Mouse (Mus musculus) myocyte (in vitro differentiated cells): Measurements from ENCODE around the gene Ciart. TPM values are rescaled to one million over a fixed set of nuclear protein-coding genes. Genes with fewer than 3 reads are reported as not detected.

Experiments
- H3K27me3 ChIP-seq: one replicate; pipeline ENCODE4 v1.6.1; 2011; ENCODE audit not compliant: control insufficient read depth, insufficient read depth, insufficient read length
- H3K36me3 ChIP-seq: one replicate; pipeline ENCODE4 v1.6.1; 2011; ENCODE audit not compliant: control insufficient read depth, insufficient read depth
- H3K4me2 ChIP-seq: one replicate; pipeline ENCODE4 v1.6.1; 2011; ENCODE audit warnings: low read depth, control low read depth
- H3K4me3 ChIP-seq: one replicate; pipeline ENCODE4 v1.5.1; 2011; ENCODE audit warnings: mild to moderate bottlenecking, control low read depth, moderate library complexity
- H3K79me2 ChIP-seq: one replicate; pipeline ENCODE4 v1.6.1; 2011; ENCODE audit not compliant: control insufficient read depth, insufficient read depth
- H3ac ChIP-seq: one replicate; pipeline ENCODE4 v1.6.1; 2011; ENCODE audit not compliant: control insufficient read depth, insufficient read length
- CEBPB ChIP-seq: IDR thresholded peaks from 2 replicates; pipeline ENCODE4 v1.6.1; 2011; ENCODE audit warnings: mild to moderate bottlenecking, moderate library complexity; ENCODE audit not compliant: poor library complexity, insufficient read depth, severe bottlenecking
- E2F4 ChIP-seq: IDR thresholded peaks from one replicate; pipeline ENCODE4 v1.6.1; 2011; ENCODE audit warnings: mild to moderate bottlenecking, control low read depth, moderate library complexity; ENCODE audit not compliant: insufficient read depth
- MAX ChIP-seq: IDR thresholded peaks from one replicate; pipeline ENCODE4 v1.6.1; 2011; ENCODE audit warnings: low read depth, mild to moderate bottlenecking, control low read depth
- MYOD1 ChIP-seq, 3 experiments: IDR thresholded peaks; one replicate each; pipeline ENCODE4 v1.6.1; 2011; ENCODE audit warnings: control low read depth in 2 of 3, low read depth in 2 of 3, mild to moderate bottlenecking in 2 of 3, moderate library complexity in 1 of 3; ENCODE audit not compliant: insufficient read length in 2 of 3, control insufficient read depth in 1 of 3
- MYOG ChIP-seq, 3 experiments: IDR thresholded peaks; one replicate each; pipeline ENCODE4 v1.6.1; 2011; ENCODE audit warnings: control low read depth in 2 of 3, low read depth in 2 of 3, mild to moderate bottlenecking in 2 of 3; ENCODE audit not compliant: insufficient read length in 2 of 3, control insufficient read depth in 1 of 3, insufficient read depth in 1 of 3
- POLR2A ChIP-seq: IDR thresholded peaks from one replicate; pipeline ENCODE4 v1.6.1; 2011; ENCODE audit warnings: low read depth, mild to moderate bottlenecking, control low read depth, moderate library complexity; ENCODE audit not compliant: insufficient read length
- POLR2AphosphoS2 ChIP-seq: IDR thresholded peaks from one replicate; pipeline ENCODE4 v1.6.1; 2011; ENCODE audit warnings: low read depth, control low read depth; ENCODE audit not compliant: insufficient read length
- REST ChIP-seq: IDR thresholded peaks from one replicate; pipeline ENCODE4 v1.6.1; 2011; ENCODE audit warnings: mild to moderate bottlenecking, control low read depth, moderate library complexity; ENCODE audit not compliant: insufficient read depth, insufficient read length
- SRF ChIP-seq: IDR thresholded peaks from one replicate; pipeline ENCODE4 v1.6.1; 2011; ENCODE audit warnings: low read depth; ENCODE audit not compliant: control insufficient read depth, insufficient read length
- TCF12 ChIP-seq: IDR thresholded peaks from one replicate; pipeline ENCODE4 v1.6.1; 2011; ENCODE audit warnings: mild to moderate bottlenecking, control low read depth; ENCODE audit not compliant: poor library complexity, insufficient read depth, severe bottlenecking
- TCF3 ChIP-seq: IDR thresholded peaks from one replicate; pipeline ENCODE4 v1.6.1; 2011; ENCODE audit warnings: low read depth, control low read depth; ENCODE audit not compliant: insufficient read length
- USF1 ChIP-seq: IDR thresholded peaks from one replicate; pipeline ENCODE4 v1.6.1; 2011; ENCODE audit warnings: low read depth, mild to moderate bottlenecking, control low read depth, moderate library complexity
- polyA plus RNA-seq: library from polyadenylated mRNA; unstranded; fragments of >200 nt; fragmentation: generic; extraction: Trizol; gene quantifications from one replicate; pipeline ENCODE4 v1.2.1, GENCODE M21; 2012; ENCODE audit warnings: missing spikeins

Ciart gene
- polyA plus RNA-seq, 1 experiment, result 22.4 TPM

DNA sequence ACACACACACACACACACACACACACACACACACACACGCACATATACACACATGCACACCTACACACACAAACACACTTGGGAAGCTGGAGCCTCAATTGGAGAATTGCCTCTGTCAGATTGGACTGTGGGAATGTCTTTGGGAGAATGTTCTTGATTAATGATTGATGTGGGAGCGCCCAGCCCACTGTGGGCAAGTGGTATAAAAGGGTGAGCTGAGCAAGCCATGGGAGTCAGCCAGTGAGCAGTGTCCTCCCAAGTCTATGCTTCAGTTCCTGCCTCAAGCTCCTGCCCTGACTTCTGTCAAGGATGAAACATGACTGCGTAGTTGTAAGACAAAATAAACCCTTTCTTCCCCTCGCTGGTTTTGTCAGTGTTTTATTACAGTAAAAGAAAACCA lies 5.5 kb upstream of the Ciart start:
- TF ChIP-seq MYOG (IDR thresholded peaks at IDR 0.05; ENCODE audit: control insufficient read depth in 1 of 3, insufficient read depth in 1 of 3, insufficient read length in 2 of 3, low read depth in 2 of 3) (no peak), TCF12 (no peak), POLR2AphosphoS2 (no peak), SRF (no peak), E2F4 (no peak), CEBPB (no peak), USF1 (no peak), POLR2A (no peak), MAX (no peak), MYOD1 (IDR thresholded peaks at IDR 0.05; ENCODE audit: control insufficient read depth in 1 of 3, insufficient read length in 2 of 3, low read depth in 2 of 3) (no peak), TCF3 (no peak)
- Histone ChIP-seq H3K4me3 (no peak overlapping the region), H3ac (no peak overlapping the region), H3K4me2 (no peak overlapping the region), H3K79me2 (no peaks in the 10 kb centered on the region), H3K36me3 (peaks cover 4% of the 10 kb centered on the region), H3K27me3 (no peaks in the 10 kb centered on the region)

DNA sequence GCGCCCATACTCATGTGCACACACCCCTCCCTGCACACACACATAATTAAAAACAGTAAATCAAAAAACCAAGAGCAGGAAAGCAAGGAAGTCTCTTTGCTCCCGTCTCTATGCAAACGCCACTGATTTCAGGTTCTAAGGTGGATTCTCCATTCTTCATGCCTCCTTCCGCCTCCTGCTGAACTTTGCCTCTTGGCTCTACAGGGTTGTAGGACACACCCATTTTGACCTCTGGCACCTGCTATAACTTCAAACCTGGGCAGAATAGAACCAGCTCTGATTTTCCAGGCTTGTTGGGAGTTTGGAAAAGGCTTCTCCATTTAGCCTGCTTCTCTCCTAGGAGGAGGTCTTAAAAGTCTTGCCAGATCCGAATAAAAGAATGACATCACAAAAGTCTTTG lies 2.3 kb upstream of the Ciart start:
- Histone ChIP-seq H3K36me3 (peaks cover 6% of the 10 kb centered on the region), H3K4me2 (no peak overlapping the region), H3K27me3 (no peaks in the 10 kb centered on the region), H3K79me2 (no peaks in the 10 kb centered on the region), H3ac (no peak overlapping the region), H3K4me3 (no peak overlapping the region)
- no peak for TF ChIP-seq TCF12
- no peak for TF ChIP-seq USF1
- TF ChIP-seq E2F4, result no peak
- no peak for TF ChIP-seq TCF3
- TF ChIP-seq MYOG (IDR thresholded peaks at IDR 0.05; ENCODE audit: control insufficient read depth in 1 of 3, insufficient read depth in 1 of 3, insufficient read length in 2 of 3, low read depth in 2 of 3), result no peak
- TF ChIP-seq MYOD1 (IDR thresholded peaks at IDR 0.05; ENCODE audit: control insufficient read depth in 1 of 3, insufficient read length in 2 of 3, low read depth in 2 of 3), result no peak
- no peak for TF ChIP-seq POLR2A

DNA sequence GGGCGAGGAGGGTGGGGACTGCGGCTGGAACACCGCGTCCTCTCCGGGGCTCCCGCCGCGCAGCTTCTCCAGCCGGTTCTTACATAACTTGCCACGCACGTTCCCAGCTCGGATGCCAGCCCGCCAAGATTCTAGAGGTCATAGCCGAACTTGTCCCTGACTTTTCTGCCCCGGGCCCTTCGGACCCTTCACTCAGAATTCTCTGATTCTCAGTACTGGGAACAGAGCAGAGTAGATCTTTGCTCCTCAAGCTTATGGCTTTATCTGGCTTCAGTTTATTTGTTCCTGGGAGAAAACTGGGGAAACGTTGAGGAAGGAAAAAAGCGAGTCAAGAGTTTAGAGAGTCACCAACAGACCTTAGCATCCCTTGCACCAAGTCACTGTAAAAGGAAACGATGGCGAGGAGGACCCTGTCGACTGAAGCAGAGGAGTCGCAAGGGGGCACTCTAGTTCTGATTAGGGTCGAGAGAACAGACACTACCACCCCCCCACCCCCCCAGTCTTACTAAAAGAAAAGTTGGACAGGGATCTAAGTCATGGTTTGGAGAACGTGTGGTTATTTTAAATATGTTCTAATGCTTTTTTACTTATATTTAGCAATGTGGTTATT lies 870 bp upstream of the Ciart start:
- peak overlapping the region; percentile 80 for H3K4me2 ChIP-seq
- H3K4me3 ChIP-seq, result peak overlapping the region; percentile 62
- H3K27me3 ChIP-seq, result no peaks in the 10 kb centered on the region
- peak overlapping the region; percentile 7 for H3ac ChIP-seq
- H3K79me2 ChIP-seq, result no peaks in the 10 kb centered on the region
- H3K36me3 ChIP-seq, result peaks cover 8% of the 10 kb centered on the region
- TF ChIP-seq MYOD1 (IDR thresholded peaks at IDR 0.05; ENCODE audit: control insufficient read depth in 1 of 3, insufficient read length in 2 of 3, low read depth in 2 of 3) (no peak), SRF (no peak), REST (no peak), USF1 (no peak), MYOG (IDR thresholded peaks at IDR 0.05; ENCODE audit: control insufficient read depth in 1 of 3, insufficient read depth in 1 of 3, insufficient read length in 2 of 3, low read depth in 2 of 3) (no peak), E2F4 (no peak), TCF3 (no peak), MAX (no peak), POLR2A (no peak), CEBPB (no peak), TCF12 (no peak)

DNA sequence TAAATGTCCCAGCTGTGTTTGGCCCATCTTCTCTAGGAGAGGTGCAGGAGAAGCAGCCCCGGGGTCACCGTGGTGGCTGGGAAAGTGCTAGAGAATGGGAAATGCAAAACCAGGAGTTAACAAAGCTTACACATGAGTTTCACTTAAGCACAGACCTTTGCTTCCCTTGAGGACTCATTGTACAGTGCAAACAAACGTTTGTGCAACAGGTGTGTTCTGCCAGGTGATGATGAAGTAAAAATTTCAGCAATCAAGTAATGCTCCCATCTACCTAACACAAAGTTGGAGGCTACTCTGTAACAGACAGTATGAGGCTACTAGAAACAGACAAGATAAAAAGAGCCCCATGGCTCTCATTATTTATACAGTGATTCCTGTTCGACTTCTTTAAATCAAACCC lies 3.0 kb downstream of the Ciart start:
- no peaks in the 10 kb centered on the region for H3K79me2 ChIP-seq
- TF ChIP-seq TCF12, result no peak
- no peaks in the 10 kb centered on the region for H3K27me3 ChIP-seq
- H3K36me3 ChIP-seq, result peaks cover 7% of the 10 kb centered on the region
- no peak overlapping the region for H3K4me2 ChIP-seq
- H3K4me3 ChIP-seq, result no peak overlapping the region
- H3ac ChIP-seq, result no peak overlapping the region

DNA sequence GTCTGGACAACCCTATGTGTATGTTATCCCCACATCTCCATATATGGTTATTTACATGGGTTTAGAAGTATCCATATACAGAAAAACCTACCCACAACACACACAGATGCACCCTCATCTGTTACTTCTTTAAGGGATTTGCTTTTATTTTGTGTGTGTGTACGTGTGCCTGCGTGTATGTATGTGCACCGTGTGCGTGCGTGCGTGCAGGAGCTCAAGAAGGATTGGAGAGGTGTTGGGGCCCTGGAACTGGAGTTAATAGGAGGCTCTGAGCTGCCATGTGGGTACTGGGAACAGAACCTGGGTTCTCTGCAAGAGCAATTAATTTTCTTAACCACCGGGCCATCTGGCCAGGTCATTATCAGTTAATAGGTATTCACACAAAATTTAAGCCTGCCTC lies 10.0 kb downstream of the Ciart start:
- H3K4me3 ChIP-seq, result peak overlapping the region; percentile 93
- TF ChIP-seq TCF12, result no peak
- no peak for TF ChIP-seq CEBPB
- TF ChIP-seq TCF3, result no peak
- no peak for TF ChIP-seq MAX
- no peak for TF ChIP-seq MYOG (IDR thresholded peaks at IDR 0.05; ENCODE audit: control insufficient read depth in 1 of 3, insufficient read depth in 1 of 3, insufficient read length in 2 of 3, low read depth in 2 of 3)
- no peak for TF ChIP-seq POLR2A
- TF ChIP-seq POLR2AphosphoS2, result no peak
- no peak for TF ChIP-seq E2F4
- TF ChIP-seq USF1, result no peak
- TF ChIP-seq MYOD1 (IDR thresholded peaks at IDR 0.05; ENCODE audit: control insufficient read depth in 1 of 3, insufficient read length in 2 of 3, low read depth in 2 of 3), result no peak
- no peak for TF ChIP-seq REST
- no peak for TF ChIP-seq SRF
- peak overlapping the region; percentile 85 for H3K4me2 ChIP-seq
- peaks cover 22% of the 10 kb centered on the region for H3K79me2 ChIP-seq
- no peaks in the 10 kb centered on the region for H3K36me3 ChIP-seq
- no peaks in the 10 kb centered on the region for H3K27me3 ChIP-seq
- peak overlapping the region; percentile 43 for H3ac ChIP-seq
